Mouse (Mus musculus) cortical plate, adult 2 months (tissue): ENCODE results near the gene Aph1a. TPM values are rescaled to one million over a fixed set of nuclear protein-coding genes. Genes with fewer than 3 reads are reported as not detected.
"Not testable (repeated sequence)": the region's sequence is repeated elsewhere in the genome, so short reads cannot be mapped to it uniquely, and the experiment has no call there.

Experiments used
- H3K27ac ChIP-seq: fragments of 200-500 bp; 2 replicates; pipeline ENCODE4 v1.5.1; 2012; ENCODE audit warnings: low read length, control low read depth, inconsistent platforms; ENCODE audit not compliant: insufficient read depth
- H3K4me1 ChIP-seq: fragments of 200-500 bp; 2 replicates; pipeline ENCODE4 v1.6.1; 2011; ENCODE audit warnings: low read length; ENCODE audit not compliant: control insufficient read depth, insufficient read depth
- H3K4me3 ChIP-seq: fragments of 200-500 bp; 2 replicates; pipeline ENCODE4 v1.5.1; 2011; ENCODE audit warnings: mild to moderate bottlenecking, low read length, control low read depth; ENCODE audit not compliant: insufficient read depth
- CTCF ChIP-seq: fragments of 200-500 bp; IDR thresholded peaks from 2 replicates; pipeline ENCODE4 v1.5.1; 2011; ENCODE audit warnings: mild to moderate bottlenecking, control low read depth, low read length; ENCODE audit not compliant: insufficient read depth; ENCODE audit errors: extremely low read depth
- POLR2A ChIP-seq: fragments of 200-500 bp; IDR thresholded peaks from 2 replicates; pipeline ENCODE4 v1.6.1; 2011; ENCODE audit warnings: mild to moderate bottlenecking, low read length, control low read depth; ENCODE audit not compliant: insufficient read depth; ENCODE audit errors: extremely low read depth
- polyA plus RNA-seq: library from polyadenylated mRNA; depleted of rRNA; stranded (reverse); fragments of >200 nt; gene quantifications from 2 replicates; pipeline ENCODE4 v1.2.3, GENCODE M21; 2012

Gene Aph1a
- polyA plus RNA-seq, 1 experiment, result 68.6 TPM

DNA sequence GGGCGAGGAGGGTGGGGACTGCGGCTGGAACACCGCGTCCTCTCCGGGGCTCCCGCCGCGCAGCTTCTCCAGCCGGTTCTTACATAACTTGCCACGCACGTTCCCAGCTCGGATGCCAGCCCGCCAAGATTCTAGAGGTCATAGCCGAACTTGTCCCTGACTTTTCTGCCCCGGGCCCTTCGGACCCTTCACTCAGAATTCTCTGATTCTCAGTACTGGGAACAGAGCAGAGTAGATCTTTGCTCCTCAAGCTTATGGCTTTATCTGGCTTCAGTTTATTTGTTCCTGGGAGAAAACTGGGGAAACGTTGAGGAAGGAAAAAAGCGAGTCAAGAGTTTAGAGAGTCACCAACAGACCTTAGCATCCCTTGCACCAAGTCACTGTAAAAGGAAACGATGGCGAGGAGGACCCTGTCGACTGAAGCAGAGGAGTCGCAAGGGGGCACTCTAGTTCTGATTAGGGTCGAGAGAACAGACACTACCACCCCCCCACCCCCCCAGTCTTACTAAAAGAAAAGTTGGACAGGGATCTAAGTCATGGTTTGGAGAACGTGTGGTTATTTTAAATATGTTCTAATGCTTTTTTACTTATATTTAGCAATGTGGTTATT lies 10.8 kb upstream of the Aph1a start:
- Histone ChIP-seq H3K4me1 (peaks cover 1% of the 10 kb centered on the region; the same call in 1 of the 2 replicates), H3K27ac (peak overlapping the region; percentile 75), H3K4me3 (peak overlapping the region; percentile 88)
- TF ChIP-seq POLR2A, result no peak
- TF ChIP-seq CTCF, result peak; percentile 58

DNA sequence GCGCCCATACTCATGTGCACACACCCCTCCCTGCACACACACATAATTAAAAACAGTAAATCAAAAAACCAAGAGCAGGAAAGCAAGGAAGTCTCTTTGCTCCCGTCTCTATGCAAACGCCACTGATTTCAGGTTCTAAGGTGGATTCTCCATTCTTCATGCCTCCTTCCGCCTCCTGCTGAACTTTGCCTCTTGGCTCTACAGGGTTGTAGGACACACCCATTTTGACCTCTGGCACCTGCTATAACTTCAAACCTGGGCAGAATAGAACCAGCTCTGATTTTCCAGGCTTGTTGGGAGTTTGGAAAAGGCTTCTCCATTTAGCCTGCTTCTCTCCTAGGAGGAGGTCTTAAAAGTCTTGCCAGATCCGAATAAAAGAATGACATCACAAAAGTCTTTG lies 9.4 kb upstream of the Aph1a start:
- no peak overlapping the region for H3K27ac ChIP-seq
- H3K4me1 ChIP-seq, result peaks cover 1% of the 10 kb centered on the region; the same call in 1 of the 2 replicates
- TF ChIP-seq CTCF (no peak), POLR2A (no peak)
- no peak overlapping the region for H3K4me3 ChIP-seq

DNA sequence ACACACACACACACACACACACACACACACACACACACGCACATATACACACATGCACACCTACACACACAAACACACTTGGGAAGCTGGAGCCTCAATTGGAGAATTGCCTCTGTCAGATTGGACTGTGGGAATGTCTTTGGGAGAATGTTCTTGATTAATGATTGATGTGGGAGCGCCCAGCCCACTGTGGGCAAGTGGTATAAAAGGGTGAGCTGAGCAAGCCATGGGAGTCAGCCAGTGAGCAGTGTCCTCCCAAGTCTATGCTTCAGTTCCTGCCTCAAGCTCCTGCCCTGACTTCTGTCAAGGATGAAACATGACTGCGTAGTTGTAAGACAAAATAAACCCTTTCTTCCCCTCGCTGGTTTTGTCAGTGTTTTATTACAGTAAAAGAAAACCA lies 6.2 kb upstream of the Aph1a start:
- H3K27ac ChIP-seq, result no peak overlapping the region
- TF ChIP-seq CTCF (no peak), POLR2A (no peak)

DNA sequence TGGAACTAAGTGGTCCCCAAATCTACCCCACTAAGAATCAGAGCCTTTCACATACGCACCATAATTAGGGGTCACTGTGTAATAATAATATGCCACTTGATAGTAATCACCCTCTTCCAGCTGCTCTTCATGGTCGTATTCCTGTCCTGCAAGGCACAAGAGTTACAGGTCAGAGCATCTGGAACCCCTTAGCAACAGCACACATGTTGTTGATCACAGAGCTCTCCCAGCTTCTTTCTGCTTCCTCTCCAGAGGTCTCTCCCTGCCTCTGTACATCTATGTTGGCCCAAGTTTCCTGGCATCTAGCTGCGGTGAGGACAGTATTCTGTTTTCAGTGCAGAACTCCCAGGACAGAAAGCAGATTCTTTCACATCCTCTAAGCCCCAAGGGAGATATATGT lies 4.1 kb upstream of the Aph1a start:
- TF ChIP-seq CTCF (no peak), POLR2A (no peak)
- 0 out of 2 replicates have a peak, but pooled peaks cover 3% of the 10 kb centered on the region for H3K4me1 ChIP-seq
- no peak overlapping the region for H3K27ac ChIP-seq
- no peak overlapping the region for H3K4me3 ChIP-seq

More for the DNA sequence above, 6.2 kb upstream of the Aph1a start:
- H3K4me1 ChIP-seq, result peaks cover 4% of the 10 kb centered on the region; the same call in 1 of the 2 replicates
- H3K4me3 ChIP-seq, result no peak overlapping the region

DNA sequence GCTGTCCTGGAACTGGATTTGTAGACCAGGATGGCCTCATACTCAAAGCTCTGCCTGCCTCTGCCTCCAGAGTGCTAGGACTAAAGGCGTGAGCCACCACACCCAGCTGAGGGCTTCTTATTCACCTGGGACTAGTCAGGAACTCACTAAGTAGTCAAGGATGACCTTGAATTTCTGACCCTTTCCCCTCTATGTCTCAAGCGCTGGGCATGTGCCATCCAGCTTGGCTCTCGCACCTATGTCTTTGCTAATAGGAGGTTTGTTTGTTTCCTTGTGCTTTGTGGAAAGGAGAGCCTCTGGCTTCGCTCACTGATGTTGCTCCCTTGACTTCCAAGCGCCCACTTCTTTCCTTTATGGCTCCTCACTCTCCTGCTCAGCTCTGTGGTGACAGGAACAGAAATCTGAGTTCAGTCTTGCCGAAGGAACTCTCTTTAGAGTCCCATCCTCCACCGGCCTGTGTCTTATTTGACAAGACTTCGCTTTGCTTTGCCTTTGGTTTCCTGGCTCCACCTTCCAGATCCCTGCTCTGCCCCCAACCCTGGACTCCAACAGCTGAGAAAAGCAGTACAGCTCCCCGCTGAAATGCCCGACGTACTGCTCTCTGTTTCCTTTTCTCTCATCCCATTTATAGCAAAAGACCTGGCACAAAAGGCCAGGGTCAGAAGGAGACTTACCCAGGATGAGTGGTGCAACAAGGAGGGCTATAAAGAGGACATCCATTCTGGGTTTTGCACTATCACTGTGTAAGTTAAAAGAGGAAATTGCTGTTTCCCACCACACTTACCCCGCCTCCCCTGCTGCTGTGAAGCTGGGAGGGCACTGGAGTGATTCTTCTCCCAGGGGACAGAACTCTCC lies 2.3 kb upstream of the Aph1a start, which contains the start of gene BC028528:
BC028528 (minus strand) TSS at position 795 of the 855 bp plus-strand sequence.
- Histone ChIP-seq H3K27ac (peak within 1 kb of the TSS; percentile 90), H3K4me1 (0 out of 2 replicates have a peak, but pooled peaks cover 3% of the 10 kb centered on the region), H3K4me3 (peak within 1 kb of the TSS; percentile 8)
- TF ChIP-seq POLR2A (no peak), CTCF (no peak)

DNA sequence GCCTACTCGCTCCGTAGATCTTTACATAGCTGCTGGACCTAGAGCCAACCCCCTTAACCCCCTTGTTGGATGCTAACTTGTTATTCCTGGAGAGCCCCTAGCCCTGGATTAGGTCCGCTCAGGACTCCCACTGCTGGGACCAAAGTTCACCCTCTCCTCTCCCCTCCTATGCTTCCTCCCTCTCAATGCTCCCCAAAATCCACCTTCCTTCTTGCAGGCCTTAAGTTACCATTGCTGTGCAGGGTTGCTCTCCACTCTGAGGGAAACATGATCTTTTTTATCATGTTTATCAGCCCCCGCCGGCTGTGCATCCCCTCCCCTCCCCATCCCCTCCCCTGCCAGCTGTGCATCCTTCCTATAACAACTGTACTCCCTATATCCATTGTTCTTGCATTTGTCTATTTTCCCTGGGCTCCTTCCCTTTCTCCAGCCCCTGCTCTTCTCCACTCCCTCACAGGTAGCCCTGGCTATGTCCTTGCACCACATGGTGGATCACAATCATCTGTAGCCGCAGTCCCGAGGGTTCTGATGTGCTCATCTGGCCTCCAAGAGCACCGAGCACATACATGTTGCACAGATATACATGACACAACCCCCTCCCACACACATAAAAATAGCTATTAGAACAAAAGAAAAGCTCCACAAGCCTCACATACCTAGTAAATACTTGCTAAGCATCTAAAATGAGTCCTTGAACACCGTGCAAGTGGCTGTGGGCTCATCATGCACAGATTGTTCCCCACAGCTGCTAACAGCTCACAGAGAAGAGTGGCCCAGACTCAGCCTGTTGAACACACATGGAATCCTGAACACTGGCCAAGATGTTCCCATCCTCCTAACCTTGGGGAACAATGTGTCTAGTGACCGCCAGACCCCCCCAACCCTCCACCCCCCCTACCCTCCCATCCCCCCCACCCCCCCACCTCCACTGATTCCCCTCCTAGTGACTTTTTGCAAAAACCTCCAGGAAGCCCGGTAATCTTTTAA lies 1.4 kb upstream of the Aph1a start:
- no peak overlapping the region for H3K4me3 ChIP-seq

DNA sequence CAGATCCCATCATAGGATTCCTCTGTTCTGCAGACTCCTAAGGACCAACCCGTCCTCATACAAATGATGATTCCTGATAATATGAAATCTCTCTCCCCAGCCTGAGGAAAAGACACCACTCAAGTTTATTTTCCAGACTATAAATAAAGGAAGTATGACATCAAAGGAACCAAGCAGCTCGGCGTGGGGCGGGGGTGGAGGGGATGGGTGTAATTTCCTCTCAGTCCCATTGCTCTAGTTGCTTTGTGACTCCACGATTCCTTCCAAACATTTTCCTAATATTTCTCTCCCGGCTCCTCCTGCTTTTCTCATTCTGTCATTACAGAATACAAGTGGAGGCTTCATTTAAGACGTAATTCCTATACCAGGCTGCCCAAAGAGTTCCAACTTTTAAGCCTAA lies 643 bp upstream of the Aph1a start:
- H3K4me1 ChIP-seq, result 0 out of 2 replicates have a peak, but pooled peaks cover 3% of the 10 kb centered on the region
- peak overlapping the region; percentile 56; the same call in 1 of the 2 replicates for H3K27ac ChIP-seq
- no peak overlapping the region; the same call in 1 of the 2 replicates for H3K4me3 ChIP-seq
- TF ChIP-seq CTCF (no peak), POLR2A (no peak)

More for the DNA sequence above, 1.4 kb upstream of the Aph1a start:
- Histone ChIP-seq H3K4me1 (0 out of 2 replicates have a peak, but pooled peaks cover 3% of the 10 kb centered on the region), H3K27ac (peak overlapping the region; percentile 90)
- no peak for TF ChIP-seq CTCF
- TF ChIP-seq POLR2A, result no peak

DNA sequence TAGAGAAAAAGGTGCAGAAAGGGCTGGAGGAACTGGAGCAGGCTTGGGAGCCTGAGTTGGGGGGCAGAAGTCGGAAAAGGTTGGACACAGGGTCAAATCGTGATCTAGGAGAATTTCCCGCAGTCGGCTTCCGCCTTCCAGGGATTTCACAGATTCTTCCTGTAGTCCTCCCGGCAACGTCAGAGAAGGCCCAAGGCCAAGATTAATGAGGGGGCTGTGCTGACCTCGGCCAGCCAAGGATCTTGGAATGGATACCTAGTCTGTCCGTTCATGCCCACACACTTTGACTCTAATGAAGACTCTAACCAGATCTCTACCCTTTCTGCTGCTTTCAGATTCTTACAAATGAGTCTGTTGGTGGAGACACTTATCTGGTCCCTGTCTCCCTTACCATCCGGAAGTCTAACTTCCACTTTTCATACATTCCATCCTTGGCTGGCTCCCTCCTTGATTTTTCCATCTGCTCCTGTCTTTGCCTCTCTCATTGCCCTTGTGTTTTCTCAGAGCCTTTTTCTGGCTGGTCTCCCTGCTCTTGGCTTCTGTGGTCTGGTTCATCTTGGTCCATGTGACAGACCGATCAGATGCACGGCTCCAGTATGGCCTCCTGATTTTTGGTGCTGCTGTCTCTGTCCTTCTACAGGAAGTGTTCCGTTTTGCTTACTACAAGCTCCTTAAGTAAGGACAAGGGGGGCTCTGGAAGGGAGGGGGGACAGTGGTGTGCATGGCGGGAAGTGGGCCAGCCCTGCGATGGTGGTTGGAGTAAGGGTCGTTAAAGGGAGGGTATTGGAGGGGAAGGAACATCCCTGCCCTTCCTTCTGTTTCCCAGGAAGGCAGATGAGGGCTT lies 770 bp downstream of the Aph1a start:
- peak overlapping the region; percentile 95 for H3K27ac ChIP-seq

DNA sequence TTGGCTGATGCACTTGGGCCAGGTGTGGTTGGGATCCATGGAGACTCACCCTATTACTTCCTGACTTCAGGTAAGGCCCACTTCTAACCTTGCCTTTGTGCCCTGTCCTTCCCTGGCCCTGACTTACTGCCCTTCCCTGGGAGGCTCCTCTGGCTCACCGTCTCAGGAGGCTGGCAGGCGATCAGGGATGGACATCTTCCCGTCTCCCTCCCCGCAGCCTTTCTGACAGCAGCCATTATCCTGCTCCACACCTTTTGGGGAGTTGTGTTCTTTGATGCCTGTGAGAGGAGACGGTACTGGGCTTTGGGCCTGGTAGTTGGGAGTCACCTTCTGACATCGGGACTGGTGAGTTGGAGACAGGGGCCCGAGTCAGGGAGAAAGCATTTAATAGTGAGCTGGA lies 1.7 kb downstream of the Aph1a start:
- H3K4me1 ChIP-seq, H3K27ac ChIP-seq: not testable (repeated sequence)
- H3K4me3 ChIP-seq, result peak overlapping the region; percentile 96; the same call in 1 of the 2 replicates

More for the DNA sequence above, 770 bp downstream of the Aph1a start:
- Histone ChIP-seq H3K4me3 (peak overlapping the region; percentile 96), H3K4me1 (0 out of 2 replicates have a peak, but pooled peaks cover 3% of the 10 kb centered on the region)
- TF ChIP-seq POLR2A, result no peak
- no peak for TF ChIP-seq CTCF
